Mouse (Mus musculus): ENCODE measurements around the gene Sgcd. TPM values are rescaled to one million over a fixed set of nuclear protein-coding genes. Genes with fewer than 3 reads are reported as not detected.

Sgcd gene
- total RNA-seq, 1 experiment from 2014 or later: not detected

GRCm38 (mm10) chr11:46904281-46904680, 1084.5 kb downstream of the Sgcd start:
- no peak for ATAC-seq (replicated peaks; ENCODE audit: insufficient number of reproducible peaks, low FRiP score, low TSS enrichment, poor library complexity, severe bottlenecking)

GRCm38 (mm10) chr11:46889093-46889492, 1099.7 kb downstream of the Sgcd start:
- ATAC-seq (replicated peaks; ENCODE audit: insufficient number of reproducible peaks, low FRiP score, low TSS enrichment, poor library complexity, severe bottlenecking): no peak

GRCm38 (mm10) chr11:46882456-46882855, 1106.3 kb downstream of the Sgcd start:
- no peak for ATAC-seq (replicated peaks; ENCODE audit: insufficient number of reproducible peaks, low FRiP score, low TSS enrichment, poor library complexity, severe bottlenecking)

GRCm38 (mm10) chr11:46875774-46876173, 1113.0 kb downstream of the Sgcd start:
- no peak for ATAC-seq (replicated peaks; ENCODE audit: insufficient number of reproducible peaks, low FRiP score, low TSS enrichment, poor library complexity, severe bottlenecking)

- no peak for ATAC-seq (replicated peaks; ENCODE audit: insufficient number of reproducible peaks, low FRiP score, low TSS enrichment, poor library complexity, severe bottlenecking)
These were observed 1120.2 kb downstream of the Sgcd start for GRCm38 (mm10) chr11:46868594-46868993.

GRCm38 (mm10) chr11:46864809-46865208, 1124.0 kb downstream of the Sgcd start:
- ATAC-seq (replicated peaks; ENCODE audit: insufficient number of reproducible peaks, low FRiP score, low TSS enrichment, poor library complexity, severe bottlenecking): no peak

- ATAC-seq (replicated peaks; ENCODE audit: insufficient number of reproducible peaks, low FRiP score, low TSS enrichment, poor library complexity, severe bottlenecking): no peak
These were observed 1140.4 kb downstream of the Sgcd start for GRCm38 (mm10) chr11:46848221-46848971.

GRCm38 (mm10) chr11:46847827-46848220, 1140.9 kb downstream of the Sgcd start:
- no peak for ATAC-seq (replicated peaks; ENCODE audit: insufficient number of reproducible peaks, low FRiP score, low TSS enrichment, poor library complexity, severe bottlenecking)

GRCm38 (mm10) chr11:46846661-46847060, 1142.1 kb downstream of the Sgcd start:
- ATAC-seq (replicated peaks; ENCODE audit: insufficient number of reproducible peaks, low FRiP score, low TSS enrichment, poor library complexity, severe bottlenecking): no peak

All from monocyte, adult 5-6 weeks (primary cell).